Mouse (Mus musculus) gastrocnemius, adult 8-10 months (tissue): ENCODE results near the gene Fbxl14. TPM values are rescaled to one million over a fixed set of nuclear protein-coding genes. Genes with fewer than 3 reads are reported as not detected.
"Not testable (repeated sequence)": the region's sequence is repeated elsewhere in the genome, so short reads cannot be mapped to it uniquely, and the experiment has no call there.

Experiments
- DNase-seq, 2 experiments: peaks; one replicate each; pipeline ENCODE4 v3.0.0; 2022; ENCODE audit warnings: low spot score in 2 of 2
- total RNA-seq, 4 experiments: library from RNA; stranded (reverse); gene quantifications; 2 replicates each; pipeline ENCODE4 v1.2.4; 2022

Fbxl14 gene
- total RNA-seq = 10 to 100 TPM; 10.2 to 13.8 (median 11.8) TPM

DNA sequence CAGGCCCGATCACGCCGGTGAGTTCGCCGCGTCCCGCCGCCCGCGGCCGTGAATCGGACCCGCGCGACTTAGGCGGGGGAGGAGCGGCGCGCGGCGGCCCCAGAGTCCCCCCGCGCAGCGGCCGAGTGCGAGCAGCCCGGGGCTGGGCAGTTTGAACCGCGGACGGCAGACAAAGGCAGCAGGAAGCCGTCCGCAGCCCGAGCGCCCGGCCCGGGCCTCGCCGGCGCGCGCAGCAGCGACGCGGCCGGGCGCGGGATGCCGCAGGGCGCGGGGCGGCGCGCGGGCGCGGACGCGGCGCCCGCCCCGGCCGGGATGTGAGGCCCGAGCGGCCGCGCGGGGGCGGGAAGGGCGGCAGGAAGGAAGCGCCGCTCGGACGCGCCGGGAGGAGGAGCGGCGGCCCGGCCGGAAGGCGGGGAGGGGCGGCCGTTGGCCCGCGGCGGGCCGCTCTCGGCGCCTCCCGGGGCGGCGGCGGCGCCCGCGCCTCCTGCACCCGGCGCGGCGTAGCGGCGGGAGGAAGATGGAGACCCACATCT is at the start of gene Fbxl14:
Gene Fbxl14, plus strand, starts transcription at position 326 of the 533 bp plus-strand sequence.
- peak in 1 of 2 experiments; percentile 33 for DNase-seq

DNA sequence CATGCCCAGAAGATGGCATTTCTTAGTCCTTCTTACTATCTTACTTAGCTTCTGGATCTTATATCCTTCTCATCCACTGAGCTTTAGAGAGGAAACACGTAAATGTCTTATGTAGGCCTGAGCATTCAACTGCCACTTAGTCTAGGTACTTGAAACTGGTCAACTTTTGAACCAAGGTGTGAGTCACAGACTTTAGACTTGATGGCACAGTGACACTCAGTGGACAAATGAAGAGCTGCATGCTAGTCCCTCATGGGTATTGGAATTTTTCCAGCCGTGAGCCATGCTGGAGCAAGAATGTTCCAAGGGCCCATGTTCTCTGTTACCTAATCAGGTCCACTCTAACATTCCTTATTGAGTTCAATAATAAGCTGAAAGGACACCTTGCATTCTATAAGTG is 49.0 kb upstream of the Fbxl14 start:
- peak; percentile 33 to 34 for DNase-seq

DNA sequence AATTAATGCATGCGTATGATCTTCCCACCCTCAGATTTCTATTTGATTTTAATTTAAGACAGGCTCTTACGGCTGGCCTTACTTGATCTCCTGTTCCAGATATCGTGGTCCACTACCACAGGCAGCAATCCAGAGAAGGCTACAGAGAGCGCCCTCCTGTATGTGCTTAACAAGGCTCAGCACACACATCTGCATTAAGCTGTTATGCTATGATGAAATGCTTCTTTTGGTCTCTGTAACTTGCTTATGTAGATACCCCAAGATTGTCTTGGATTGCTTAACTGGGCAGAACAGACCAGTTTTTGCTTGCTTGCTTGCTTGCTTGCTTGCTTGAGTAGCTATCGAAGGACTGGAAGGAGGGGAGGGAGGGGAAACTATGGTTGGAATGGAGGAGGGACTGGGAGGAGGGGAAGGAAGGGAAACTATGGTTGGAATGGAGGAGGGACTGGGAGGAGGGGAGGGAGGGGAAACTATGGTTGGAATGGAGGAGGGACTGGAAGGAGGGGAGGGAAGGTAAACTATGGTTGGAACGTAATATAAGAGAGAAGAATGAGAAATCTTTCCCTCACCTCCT is 47.6 kb upstream of the Fbxl14 start:
- DNase-seq = no peak

DNA sequence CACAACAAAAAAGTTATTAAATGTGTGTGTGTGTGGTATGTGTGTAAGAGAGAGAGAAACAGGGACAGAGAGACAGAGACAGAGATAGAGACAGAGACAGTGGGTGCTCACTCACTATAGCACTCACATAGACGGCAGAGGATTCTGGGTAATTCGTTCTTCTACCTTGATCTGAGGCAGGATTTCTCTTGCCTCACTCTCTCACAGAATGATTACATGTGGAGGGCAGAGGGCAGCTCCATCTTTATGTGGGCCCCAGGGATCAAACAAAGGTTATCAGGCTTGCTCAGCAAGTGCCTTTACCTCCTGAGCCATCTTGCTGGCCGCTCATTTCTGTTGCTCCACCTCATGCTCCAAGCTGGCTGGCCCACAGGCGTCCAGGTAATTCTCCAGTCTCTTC is 45.1 kb upstream of the Fbxl14 start:
- no peak for DNase-seq

DNA sequence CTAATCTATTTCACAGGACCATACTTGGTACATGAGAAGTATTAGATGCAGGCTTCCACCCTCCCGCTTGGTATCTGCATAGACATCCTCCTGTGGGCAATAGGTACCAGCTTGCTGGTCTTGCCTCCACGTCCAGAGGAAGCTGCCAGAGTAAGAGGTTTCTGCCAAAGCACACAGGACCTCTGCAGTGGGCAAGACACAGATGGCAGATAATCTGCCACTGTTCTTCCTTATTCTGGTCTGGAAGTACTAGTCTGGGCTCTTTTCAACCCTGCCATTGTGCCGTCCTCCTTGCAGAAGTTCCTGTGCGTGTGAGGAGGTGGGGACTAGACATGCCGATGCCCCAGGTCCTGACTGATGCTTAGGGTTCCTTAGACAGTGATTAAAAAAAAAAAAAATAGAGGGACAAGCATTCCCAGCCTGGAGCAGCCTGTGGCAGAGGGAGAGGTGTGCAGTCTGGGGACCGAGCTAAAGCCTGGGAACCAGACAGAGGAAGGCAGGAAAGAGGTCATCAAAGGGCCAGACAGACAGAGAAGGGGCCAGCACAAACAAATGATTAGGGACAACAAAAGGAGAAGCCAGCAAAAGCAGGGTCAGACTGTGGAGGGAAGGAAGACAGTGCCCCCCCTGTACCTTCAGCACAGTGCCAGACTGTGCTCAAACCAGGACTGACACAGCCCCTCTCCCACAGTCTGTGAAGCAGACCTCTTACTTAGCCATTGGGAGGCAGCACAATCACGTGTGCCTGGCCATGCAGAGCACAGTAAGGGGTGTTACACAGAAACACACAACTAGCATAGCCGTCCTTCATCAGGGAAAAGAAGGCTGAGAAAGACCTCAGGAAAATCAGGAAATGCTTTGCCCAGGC is 41.3 kb upstream of the Fbxl14 start:
- DNase-seq = no peak

DNA sequence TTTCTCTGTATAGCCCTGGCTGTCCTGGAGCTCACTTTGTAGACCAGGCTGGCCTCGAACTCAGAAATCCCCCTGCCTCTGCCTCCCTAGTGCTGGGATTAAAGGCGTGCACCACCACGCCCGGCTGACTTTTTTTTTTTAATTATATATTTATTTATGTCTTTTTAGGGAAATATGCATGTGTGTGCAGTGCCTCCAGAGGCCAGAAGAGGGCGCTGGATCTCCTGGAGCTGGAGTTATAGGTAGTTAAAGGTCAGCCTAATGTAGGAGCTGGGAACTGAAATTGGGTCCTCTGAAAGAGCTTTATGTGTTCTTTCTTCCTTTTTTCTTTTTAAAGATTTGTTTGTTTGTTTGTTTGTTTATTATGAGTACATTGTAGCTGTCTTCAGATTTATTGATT is 36.7 kb upstream of the Fbxl14 start:
- not testable (repeated sequence) for DNase-seq

DNA sequence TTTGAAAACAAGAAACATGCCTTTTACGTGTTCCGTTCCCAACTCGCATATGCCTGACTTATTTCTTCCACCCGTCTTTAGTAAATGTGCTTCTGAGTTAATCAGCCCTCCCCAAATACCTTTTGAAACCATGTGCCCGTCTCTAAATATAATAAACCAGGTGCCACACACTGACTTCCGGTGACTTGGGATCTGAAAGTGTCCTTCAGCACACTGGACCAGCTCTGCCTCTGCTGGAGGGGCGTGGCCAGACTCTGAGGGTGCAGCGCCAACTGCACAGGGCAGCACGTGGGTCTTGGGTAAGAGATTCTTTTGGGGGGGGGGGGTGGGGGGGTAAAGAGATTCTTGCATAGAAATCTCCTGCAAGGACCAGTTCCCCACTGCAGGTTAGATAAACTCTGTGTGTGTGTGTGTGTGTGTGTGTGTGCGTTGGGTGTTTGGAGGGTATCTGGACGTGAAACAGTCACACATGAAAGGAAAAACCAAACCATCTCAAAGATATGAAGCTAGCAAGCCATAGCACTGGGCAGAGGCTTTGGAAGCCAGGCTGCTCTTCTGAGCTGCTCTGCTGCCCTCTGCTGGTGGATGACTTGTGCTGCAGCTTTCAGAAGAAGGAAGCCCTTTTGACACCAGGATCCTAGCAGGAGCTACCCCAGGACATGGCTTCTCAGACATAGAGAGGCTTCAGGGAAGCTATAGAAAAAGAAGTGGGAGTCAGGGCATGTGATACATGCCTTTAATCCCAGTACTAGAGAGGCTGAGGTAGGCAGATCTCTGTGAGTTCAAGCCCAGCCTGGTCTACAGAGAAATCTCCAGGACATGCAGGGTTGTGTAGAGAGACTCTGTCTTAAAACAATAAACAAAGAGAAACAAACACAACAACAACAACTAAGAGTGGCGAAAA is 35.5 kb upstream of the Fbxl14 start:
- peak; percentile 29 to 53 for DNase-seq

DNA sequence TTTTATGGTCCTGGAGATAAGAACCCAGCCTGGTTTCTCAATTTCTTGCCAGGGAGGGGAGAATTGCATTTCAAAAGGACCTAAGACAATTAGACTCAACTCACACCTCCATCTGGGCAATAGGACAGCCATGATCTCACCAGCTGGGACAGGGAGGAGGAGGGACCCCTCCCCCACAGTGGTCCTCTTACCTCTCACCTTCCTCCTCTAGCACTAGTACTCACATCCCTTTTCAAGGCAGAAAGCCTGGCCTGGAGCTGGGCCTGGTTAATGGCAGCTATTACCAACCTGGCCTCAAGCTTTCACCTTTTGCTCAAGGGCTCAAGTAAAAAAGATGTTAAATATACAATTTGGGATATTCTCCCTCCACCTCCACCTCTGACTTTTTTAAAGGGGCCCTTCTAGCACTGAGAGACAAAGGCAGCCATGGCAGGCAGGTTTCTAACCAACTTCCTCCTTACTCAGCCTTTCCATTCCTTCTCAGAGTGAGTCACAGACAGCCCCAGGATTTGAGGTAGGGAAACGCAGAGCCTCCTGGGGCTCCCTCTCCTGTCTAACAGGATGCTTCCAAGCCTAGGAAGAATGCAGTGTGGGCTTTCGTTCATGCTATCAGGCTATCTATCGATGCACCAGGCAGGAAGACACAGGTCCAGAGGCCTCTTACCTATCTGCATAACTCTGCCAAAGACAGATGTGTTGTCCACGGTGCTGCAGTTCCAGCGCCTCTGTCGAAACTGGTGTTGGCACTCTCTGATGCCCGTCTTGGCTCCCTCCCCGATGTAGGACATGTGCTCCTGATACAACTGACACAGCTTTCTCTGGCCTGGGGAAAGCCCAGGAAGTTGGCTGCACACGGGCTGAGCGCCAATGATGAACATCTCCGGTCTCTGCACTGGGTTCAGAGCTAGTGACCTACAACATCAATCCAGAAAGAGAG is 33.5 kb upstream of the Fbxl14 start:
- no peak for DNase-seq

DNA sequence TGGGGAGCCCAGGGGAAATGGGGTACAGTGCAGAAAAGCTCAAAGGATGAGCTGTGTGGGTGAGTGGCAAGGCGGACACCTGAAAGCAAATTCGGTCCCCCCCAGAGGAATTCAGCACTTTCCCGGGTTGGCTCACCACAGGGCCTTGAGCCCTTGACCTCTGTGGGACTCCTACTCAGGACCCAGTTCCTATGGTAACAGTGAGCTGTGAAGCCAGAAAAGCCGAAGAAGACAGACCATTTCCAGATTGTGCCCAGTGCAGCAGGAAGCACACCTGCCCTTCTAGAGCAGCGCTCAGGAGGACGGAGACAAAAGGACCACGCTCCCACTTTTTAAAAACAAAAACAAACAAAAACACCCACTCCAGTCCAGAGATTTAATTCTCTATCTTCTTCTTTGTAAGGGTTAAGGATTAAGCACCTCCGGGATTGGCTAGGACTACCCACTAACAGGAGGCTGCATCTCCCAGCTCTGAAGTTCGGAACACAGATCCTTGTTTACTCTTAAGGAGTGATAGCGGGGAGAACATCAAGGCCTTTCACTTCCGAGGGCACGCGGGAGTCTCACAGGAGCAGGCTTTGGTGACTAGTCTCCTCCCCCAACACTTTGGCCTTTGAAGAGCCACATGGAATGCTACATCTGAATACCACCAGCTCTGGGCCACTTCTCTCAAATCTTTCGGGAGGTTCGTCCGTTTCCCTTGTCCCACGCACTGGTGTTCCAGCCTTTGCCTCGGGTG is 31.0 kb upstream of the Fbxl14 start:
- DNase-seq = no peak

DNA sequence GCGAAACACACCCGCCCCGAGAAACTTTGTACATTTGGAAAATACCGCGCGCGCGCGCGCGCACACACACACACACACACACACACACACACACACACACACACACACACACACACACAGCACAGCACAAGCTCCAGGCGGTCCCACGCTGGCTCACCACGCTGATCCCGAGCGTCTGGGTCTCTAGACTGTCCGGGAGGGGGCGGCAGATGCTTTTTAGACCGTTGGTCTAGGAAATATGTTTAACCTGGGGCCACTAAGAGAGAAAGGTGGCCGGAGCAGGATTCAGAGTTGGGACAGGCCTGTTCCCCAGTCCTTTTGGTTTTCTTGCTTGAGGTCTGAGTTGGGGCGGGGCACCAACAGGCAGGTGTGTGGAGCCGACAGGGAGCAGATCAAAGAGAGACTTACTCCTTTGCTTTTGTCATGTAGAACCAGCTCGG is 30.4 kb upstream of the Fbxl14 start:
- no peak for DNase-seq

DNA sequence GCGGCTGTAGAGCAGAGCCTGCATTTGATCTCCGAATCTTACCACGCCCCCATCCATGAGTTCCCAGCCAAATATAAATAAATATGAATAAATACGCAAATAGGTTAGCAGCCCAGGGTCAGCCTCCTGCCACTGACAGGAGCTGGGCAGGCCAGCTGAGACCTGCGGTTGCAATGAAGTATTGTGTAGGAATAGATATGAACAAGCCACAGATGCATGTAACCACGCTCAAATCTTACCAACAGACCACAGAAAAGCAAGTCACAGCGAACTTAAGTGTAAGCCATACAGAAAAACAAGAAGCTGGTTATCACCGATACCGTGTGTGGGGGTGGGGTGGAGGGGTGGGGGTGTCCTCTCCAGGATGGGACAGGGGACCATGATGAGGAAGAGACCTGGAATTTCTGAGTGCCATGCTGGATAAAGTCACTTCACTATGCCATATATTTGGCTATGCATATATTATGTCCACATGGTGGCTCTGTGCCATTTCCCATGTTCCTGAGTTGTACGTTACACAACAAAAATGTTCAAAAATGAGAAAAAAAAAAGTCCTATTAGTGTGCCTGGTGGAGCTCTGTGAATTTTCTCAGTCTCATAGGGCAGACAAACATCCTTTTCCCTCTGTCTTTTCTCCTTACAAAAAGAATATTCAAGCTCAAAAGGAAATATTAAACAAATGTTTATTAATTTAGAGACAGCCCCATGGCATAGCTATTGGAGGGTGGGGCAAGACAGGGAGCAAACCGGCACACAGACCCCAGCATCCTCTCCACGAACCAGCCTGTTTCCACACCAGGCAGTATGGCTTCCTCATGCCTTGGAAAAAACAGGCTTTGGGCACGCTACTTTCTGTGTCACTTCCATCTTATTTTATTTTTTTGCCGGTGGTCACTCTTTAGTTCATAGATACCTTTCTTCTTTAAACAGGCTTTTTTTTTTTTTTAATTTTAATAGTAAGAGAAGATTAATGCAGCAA is 28.2 kb upstream of the Fbxl14 start:
- no peak for DNase-seq

DNA sequence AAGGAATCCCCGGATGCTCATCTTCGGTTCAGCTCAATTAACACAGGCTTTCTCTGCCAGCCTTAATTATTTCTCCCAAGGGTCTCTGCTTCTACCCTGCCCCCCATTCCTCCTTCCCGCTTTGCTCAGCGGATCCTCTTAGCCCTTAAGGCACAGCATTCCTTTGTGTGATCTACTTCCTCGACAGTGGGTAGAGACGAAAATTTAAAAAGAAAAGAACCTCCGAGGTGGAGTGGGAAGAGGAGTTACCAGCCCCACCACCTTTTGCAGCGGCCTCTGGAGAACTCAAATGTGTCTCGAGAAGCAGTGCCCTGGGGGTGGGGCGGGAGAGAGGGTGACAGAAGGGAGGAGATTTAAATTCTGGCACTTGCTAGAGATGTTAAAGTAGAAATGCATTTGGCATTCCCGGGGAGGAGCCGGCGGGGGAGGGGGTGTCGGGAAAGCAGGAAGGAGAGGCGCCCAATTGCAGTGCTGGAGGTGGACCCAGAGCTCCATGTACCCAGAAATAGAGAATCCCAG is 27.4 kb upstream of the Fbxl14 start:
- DNase-seq = no peak

DNA sequence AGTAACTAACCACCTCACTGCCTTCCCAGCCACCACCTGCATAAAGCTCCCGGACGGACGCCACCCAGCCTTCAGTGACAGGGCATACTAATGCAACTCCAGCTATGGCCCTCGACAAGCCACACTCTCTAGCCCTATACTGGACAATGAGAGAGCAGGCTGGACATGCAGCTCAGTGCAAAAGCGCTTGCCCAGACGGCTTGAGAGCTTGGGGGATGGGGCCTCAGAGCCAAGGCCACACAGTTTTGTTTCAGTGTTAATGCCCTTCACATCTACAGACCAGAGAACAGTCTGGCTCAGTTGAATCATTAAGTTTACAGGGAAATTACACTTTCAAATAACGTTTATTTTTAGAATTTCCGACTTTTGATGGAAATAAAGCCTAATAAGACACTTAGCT is 21.3 kb upstream of the Fbxl14 start:
- DNase-seq = no peak

DNA sequence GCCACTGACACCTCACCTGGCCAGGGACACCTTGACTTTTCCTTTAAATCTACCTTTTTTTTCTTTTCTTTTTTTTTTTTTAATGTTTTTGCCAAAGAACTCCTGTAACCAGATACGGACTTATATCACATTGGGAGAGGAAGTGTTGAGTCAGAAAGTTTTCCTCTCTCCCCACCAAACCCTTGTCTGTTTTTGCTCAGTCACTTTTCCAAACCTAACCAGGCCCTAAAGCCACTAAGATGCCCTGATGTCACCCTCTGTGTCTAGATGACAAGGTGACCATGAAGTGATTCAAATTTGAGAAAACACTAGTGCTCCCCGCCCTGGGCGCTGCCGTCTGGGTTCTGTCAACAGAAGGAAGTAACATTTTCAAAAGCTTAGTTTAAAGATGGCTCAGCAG is 20.4 kb upstream of the Fbxl14 start:
- DNase-seq = no peak

DNA sequence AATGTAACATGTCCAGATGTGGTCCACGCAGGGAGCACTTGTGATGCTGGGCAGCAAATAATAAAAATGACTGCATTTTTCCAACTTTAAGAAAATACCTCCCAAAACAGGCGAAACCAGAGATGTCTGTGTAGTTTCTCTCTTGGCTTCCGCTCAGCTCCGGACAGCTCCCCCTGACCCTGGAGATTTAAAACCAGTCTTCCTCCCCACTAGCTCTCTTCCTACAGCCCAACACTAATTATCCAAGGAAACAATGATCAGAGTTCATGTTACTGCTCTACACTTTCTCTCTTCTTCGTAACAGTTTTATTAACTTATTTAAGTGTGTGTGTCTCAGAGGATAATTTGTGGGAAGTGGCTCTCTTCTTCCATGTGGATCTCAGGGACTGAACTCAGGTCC is 19.1 kb upstream of the Fbxl14 start:
- no peak for DNase-seq

DNA sequence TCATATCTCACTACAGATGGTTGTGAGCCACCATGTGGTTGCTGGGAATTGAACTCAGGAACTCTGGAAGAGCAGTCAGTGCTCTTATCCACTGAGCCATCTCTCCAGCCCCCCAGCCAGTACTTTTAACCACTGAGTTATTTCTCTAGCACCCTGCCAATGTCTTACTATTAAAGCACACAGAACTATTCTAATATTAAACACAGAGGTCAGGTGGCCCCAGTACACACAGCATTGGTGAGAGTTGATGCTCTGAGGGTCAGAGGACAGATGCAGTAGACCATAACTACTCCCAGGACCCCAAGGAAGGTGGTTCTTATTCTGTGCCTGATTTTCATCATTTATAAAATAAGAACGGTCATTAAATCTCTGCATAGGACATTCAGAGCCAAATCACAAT is 13.3 kb upstream of the Fbxl14 start:
- no peak for DNase-seq

DNA sequence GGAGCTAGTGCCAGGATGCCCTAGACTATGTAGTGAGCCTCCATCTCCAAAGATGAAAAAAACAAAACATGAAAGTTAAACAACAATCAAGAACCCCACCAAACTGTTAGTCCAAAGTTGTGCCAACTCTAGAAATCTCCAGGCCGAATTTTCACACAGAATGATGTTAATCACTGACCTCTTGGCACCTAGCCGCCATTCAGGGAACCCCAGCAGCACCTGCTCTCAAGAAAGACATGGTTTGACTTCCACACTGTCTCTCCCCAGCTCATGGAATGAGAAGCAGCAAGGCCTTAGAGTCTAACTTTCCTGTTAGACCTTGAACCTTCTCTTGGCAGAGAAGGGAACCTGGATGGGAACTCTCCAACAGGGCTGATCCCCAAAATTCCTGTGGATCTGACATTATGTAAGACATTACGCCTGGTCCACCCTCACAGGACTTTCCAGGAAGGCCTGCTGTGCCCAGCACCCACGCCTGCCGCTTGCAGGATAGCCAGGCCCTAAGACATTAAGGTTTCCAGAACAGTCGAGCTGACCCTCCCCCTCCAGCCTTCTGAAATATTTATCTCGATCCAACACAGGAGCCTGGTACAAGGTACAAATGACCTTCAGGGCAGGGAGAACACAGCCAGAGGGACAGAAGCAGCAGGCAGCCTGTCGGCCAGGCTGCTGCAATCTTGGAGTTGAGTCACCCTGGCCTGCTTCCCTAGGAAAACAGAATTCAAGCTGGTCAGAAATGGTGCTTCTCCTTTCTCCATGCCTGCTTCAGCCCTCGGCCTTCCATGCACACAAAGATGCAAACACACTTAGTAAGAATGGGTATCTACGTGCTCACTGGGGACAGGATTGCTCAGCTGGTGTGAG is 12.3 kb upstream of the Fbxl14 start:
- DNase-seq = no peak

DNA sequence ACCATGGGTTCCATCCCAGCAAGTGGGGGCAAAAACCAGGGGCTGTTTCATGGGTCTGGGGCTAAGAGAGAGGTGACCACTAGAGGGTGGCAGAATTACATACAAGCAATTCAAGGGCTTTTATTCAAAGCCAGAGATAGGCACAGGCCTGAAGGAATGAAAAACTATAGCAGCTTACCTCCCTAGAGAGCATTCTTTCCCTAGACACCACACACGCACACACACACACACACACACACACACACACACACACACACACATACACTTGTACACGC is 11.7 kb upstream of the Fbxl14 start:
- no peak for DNase-seq
